Mouse (Mus musculus): Measurements from ENCODE around the gene Kidins220.

- TF ChIP-seq CTCF (IDR thresholded peaks at IDR 0.05; ENCODE audit: borderline replicate concordance, insufficient read depth, low read depth, low read length) (no peak), POLR2A (IDR thresholded peaks at IDR 0.05; ENCODE audit: borderline replicate concordance, insufficient read depth, low read length) (no peak)
Measured at GRCm38 (mm10) chr12:25109971-25110681, 135.4 kb downstream of the Kidins220 start.
